Mouse (Mus musculus): Measurements from ENCODE around the gene Vps8. TPM values are rescaled to one million over a fixed set of nuclear protein-coding genes. Genes with fewer than 3 reads are reported as not detected.

Vps8 gene
- total RNA-seq, 4 experiments from 2014 or later, result 19.5 to 29.1 (median 23.9) TPM

DNA sequence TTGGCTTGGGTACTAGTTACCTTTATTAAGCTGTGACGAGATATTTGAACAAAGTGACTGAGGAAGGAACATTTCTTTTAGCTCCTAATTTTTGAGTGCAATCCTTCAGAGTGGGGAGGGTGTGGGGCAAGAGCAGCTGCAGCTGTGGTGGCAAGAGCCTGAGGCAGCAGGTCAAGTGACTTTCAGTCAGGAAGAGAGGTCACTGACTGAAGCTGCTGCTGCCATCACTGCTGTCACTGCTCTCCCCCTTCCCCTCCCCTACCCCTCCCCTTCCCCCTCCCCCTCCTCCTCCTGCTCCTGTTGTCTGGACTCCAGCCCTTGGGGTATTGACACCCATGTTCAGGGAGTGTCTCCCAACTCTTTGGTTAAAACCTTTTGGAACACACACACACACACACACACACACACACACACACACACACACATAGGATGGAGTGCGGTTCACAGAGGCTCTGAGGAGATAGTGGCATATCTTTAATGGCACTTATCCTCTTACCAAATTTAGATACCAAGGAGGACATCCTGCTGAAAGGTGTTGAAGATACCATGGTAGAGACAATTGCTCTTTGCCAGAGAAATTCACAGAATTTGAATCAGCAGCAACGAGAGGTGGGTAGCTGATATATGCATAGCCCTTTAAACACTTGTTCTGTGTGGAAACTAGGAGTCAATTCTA lies 139.8 kb downstream of the Vps8 start:
- no peak for DNase-seq

GRCm38 (mm10) chr16:21563322-21563721 lies 140.4 kb downstream of the Vps8 start:
- no peak for DNase-seq

- DNase-seq, result no peak
Measured at GRCm38 (mm10) chr16:21567093-21567492, 144.2 kb downstream of the Vps8 start.

DNA sequence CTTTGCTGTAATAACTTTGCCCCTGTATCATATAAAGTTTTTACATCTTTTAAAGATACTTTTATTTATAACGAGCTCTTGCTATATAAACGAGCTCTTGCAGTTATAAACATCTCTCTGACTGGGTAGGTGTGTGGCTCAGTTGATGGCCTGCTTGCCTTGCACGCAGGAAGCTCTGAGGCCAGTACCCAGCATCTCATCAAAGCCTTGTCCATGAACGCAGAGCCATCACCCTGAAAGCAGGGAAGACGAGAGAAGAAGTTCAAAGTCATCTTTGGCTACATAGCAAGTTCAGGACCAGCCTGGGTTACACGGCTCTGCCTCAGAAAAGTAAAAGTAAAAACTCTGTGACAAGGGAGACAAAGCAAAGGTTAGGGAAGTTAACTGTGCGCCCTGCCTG lies 147.0 kb downstream of the Vps8 start:
- no peak for DNase-seq

GRCm38 (mm10) chr16:21570786-21571185 lies 147.9 kb downstream of the Vps8 start:
- no peak for DNase-seq

- no peak for DNase-seq
Measured at GRCm38 (mm10) chr16:21576000-21576420, 153.1 kb downstream of the Vps8 start.

GRCm38 (mm10) chr16:21589110-21589509 lies 166.2 kb downstream of the Vps8 start:
- DNase-seq, result no peak

- DNase-seq, result peak; percentile 25
Measured at GRCm38 (mm10) chr16:21590806-21591205, 167.9 kb downstream of the Vps8 start.

DNA sequence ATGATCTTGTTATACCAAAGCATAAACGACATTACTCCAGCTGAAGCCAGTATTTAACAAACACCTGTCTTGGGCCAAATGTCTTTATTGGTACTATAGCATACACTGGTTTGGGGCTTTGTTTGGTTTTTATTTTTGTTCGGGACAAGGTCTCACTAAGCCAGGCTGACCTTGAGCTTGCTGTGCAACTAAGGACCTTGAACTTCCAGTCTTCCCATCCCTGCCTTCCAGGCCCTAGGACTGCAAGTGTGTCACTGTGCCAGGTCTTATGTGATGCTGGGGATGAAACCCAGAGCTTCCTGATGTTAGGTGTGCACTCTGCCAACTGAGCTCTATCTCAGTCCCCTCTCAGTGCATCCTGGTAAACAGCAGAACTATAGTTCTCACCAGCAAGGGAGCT lies 168.6 kb downstream of the Vps8 start:
- DNase-seq, result peak; percentile 17

GRCm38 (mm10) chr16:21595539-21595938 lies 172.6 kb downstream of the Vps8 start:
- no peak for DNase-seq

GRCm38 (mm10) chr16:21604354-21604753 lies 181.4 kb downstream of the Vps8 start:
- no peak for DNase-seq

DNA sequence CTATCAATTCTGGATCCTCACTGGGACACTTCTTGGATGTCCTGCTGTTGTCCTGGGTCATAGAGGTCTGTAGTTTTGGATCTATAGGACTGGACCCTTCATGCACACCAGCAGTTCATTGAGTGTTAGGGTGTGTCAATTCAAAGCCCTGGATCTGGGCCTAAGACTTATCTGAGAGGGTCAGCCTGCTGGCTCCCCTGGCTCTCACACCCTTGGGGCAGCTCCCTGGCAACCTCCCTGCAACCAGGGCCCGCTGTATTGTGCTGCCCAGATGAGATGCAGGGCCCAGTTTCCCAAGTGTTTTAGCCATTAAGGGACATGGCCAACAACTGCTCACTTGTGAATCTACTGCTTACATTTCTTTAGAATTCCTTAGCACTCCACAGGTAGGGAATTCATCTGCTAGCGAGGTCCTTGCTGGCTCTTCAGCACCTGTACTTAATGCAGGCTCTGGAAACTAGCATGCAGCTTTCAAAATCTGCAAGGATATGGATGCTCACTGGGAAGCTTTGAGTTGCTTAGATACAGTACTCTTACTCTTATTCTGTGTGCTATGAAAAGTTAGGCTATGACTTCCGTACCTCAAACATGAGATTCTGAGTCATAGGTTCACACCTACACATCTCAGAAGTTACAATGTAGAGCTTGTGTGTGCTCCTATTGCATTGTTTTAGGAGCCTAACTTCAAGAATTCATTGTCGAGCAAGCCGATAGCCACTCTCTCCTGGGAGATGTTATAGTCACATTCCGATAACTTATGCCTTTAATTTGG lies 183.5 kb downstream of the Vps8 start:
- DNase-seq, result no peak

DNA sequence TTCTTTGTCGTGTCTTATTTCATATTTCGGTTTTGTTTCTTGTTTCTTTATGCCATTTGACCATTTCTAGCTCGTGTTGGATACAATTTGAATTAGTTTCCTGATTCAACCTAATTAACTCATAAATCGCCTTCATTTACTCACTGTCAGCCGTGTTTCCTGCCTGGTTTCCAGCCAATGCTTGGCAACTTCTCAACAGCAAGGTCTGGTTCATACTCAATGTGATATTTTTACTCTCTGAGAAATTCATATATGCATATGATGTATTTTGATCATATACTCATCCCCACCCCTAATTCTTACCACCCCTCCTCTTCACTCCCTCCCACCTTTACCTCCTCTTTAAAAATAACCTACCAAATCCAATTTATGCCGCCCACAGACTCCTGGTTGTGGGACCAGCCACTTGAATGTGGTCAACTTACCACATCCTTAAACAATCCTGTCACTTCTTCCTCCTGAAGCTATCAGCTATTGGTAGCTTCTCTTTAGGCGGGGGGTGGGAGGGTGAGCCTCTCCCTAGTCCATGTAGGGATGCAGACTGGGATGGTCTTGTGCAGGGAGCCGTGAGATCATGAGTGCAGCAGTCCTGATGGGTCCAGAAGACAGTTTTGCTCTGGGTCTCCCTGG lies 184.2 kb downstream of the Vps8 start:
- DNase-seq, result no peak

- DNase-seq, result no peak
Measured at GRCm38 (mm10) chr16:21607651-21608040, 184.7 kb downstream of the Vps8 start.

GRCm38 (mm10) chr16:21608176-21608865 lies 185.4 kb downstream of the Vps8 start:
- no peak for DNase-seq

- no peak for DNase-seq
Measured at GRCm38 (mm10) chr16:21610473-21610872, 187.6 kb downstream of the Vps8 start.

DNA sequence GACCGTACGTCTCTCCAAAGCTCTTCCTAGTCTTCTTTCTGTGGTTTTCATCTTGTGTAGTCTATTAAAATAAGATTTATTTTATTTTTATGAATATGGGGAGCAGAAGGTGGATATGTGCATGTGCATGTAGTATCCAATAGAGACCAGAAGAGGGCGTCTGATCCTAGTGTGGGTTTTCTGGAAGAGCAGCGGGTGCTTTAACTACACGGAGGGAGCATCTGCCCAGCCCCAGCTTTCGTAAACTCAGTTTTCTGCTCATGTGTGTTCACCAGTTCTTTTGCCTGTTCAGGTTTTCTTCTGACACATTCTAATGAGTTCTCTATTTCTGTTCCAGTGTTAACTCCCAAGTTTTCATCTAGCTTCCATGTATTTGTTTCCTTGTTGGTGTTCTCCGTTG lies 192.9 kb downstream of the Vps8 start:
- no peak for DNase-seq

GRCm38 (mm10) chr16:21620630-21621029 lies 197.7 kb downstream of the Vps8 start:
- no peak for DNase-seq

DNA sequence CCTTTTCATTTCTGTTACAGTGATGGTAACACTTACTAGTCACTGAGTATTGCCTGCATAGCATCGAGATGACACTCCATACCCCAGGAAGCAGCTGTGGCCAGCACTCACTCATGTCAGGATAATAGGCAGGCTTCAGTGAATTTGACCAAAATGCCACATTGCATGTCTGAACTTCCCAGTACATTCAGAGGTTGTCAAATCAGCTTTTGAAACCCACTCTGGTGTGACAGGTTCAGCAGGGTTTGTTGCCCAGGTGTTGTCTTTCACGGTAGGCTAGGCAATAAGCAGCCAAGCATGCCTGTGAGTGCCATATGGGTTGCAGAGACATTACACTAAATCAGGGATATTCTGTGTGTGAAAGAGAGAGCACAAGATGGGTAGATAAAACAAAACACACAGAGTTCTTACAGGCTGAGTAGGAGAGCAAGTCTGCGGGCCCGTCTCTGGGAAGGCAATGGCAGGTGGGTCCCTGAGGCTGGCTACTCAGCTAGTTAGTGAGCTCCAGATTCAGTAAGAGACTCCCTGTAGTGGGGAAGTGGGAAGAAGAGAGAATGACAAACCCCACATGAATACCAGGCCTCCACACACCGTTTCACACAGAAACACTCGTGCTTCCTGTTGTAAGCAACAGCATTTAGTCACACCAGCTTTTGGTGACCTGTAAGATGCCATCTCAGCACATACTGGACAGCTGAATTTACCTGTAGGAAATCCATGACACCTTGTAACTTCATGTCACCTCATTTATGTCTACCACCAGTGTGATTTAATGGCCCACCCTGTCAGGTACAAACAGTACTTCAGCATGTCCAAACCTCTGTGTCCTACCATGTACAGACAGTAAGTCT lies 203.1 kb downstream of the Vps8 start:
- DNase-seq, result no peak

DNA sequence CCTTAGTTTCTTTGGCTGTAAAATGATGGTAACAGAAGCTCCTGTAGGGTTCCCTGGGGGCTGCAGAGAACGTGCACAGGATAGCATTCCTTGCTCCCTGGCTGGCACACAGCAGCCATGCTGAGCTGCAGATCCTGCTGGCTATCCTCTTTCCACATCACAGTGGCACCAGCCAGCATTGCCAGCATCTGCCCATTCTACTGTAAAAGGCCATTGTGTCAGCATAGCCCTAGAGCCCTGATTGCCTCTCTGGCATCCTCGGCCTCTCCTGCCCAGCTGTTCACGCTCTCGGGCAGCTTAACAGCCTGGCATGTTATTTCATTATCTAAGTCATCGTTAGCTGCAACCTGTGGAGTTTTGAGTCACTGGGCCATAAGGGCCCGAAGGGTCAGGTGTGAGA lies 204.3 kb downstream of the Vps8 start:
- DNase-seq, result no peak

GRCm38 (mm10) chr16:21628061-21628591 lies 205.2 kb downstream of the Vps8 start:
- DNase-seq, result no peak

GRCm38 (mm10) chr16:21630614-21631013 lies 207.7 kb downstream of the Vps8 start:
- no peak for DNase-seq
